Mouse (Mus musculus) lung, postnatal 14 days (tissue): ENCODE data around the gene Adgb.
A peak's percentile ranks its signal among the peaks of the same experiment; 100 is the strongest.
"Not testable (repeated sequence)": the region's sequence is repeated elsewhere in the genome, so short reads cannot be mapped to it uniquely, and the experiment has no call there.

Experiments
- DNase-seq: peaks from one replicate; pipeline ENCODE4 v3.0.0; 2021

Adgb gene

DNA sequence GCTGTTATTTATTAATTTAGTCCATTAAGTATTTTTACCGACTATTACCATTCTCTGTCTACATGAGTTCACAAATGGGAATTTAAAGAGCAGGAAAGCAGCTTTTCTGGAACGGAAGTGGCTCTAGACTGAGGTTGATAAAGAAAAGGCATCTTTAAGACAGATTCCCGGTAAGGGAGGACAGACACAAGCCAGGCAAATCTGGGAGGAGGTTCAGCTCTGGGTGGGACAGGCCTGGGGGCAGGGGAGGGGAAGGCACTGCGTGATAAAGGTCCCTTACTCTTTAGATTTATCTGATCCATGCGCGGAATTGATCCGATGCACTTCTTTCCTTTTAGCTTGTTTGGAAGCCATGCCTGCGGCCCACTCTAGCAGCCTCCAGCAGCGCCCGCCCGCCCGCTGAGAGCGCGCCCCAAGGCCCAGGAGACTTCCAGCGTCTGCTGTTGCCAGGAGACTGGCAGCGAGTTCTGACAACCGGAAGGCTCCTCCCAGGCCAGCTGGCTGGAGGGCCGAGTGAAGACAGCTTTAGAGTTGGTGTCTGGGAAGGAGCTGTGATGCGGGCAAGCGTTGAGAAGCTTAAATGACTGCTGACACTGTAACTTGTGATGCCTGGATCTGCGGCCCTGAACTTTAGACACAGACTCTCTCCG, at the start of gene Adgb:
TSS of gene Adgb (minus strand) at position 366 of the 650 bp plus-strand sequence.
- peak; percentile 69 for DNase-seq

DNA sequence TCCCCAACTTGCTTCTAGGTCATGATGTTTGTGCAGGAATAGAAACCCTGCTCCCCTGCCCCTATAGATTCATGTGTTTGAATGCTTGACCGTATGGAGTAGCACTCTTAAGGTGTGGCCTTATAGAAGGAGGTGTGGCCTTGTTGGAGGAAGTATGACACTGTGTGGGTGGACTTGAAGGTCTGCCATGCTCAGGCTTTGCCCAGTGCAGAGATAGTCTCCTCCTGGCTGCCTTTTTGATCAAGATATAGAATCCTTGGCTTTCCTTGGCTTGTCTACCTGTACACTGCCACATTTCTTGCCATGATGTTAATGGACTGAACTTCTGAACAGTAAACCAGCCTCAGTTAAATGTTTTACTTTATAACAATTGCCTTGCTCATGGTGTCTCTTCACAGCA, 8.0 kb upstream of the Adgb start:
- DNase-seq: no peak

DNA sequence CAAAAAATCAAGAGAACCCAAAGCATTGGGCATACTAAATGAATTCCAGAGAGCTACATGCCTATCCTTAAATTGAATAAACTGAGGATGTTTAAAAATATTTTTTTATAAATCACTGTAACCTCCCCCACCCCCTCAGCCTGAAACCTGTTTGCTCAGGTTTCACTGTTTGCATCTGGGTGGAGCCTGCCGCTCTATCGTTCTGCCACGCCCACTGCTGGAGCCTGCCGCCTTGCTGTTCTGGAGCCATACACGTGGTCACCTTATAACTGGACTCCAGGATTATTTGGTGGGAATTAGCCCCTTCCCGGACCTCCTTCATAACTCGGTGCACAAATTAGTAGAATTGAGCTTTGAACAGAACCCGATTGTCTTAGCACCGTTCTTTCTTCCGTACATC, 5.3 kb upstream of the Adgb start:
- DNase-seq: not testable (repeated sequence)

DNA sequence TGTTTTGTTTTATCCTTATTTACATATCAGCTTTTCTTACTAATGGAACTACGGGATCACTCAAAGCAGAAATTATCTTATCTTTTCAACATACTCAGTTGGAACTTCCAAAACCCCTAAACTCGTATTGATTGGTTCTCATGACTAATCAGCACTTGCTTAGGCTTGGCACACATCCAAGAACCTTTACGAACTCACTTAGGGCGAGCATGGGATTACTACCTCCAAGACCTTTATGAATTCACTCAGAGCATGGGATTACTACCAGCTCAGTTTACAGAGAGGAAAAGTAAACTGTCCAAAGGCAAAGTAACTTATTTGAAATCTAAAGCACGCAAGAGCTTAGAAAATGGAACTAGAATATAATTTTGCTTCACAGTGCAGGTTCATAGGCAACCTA, 4.8 kb upstream of the Adgb start:
- no peak for DNase-seq

DNA sequence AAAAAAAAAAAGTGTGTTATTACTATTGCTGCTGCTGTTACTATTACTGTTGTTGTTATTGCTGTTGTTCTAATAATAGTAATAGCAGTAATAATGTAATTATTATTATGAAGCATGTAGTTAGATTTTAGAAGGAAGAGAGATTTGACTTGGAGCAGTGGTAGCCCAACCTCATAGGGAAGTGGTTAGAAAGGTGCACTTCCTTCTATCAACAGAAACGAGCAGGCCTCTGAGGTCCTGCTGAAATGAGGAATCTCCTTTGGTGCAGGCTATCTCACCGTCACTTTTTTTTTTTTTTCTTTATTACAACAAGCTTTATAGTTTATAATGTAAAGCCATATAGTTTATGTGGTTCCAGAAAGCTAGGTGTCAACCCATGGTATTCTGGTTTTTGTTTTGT, 4.4 kb upstream of the Adgb start:
- no peak for DNase-seq

DNA sequence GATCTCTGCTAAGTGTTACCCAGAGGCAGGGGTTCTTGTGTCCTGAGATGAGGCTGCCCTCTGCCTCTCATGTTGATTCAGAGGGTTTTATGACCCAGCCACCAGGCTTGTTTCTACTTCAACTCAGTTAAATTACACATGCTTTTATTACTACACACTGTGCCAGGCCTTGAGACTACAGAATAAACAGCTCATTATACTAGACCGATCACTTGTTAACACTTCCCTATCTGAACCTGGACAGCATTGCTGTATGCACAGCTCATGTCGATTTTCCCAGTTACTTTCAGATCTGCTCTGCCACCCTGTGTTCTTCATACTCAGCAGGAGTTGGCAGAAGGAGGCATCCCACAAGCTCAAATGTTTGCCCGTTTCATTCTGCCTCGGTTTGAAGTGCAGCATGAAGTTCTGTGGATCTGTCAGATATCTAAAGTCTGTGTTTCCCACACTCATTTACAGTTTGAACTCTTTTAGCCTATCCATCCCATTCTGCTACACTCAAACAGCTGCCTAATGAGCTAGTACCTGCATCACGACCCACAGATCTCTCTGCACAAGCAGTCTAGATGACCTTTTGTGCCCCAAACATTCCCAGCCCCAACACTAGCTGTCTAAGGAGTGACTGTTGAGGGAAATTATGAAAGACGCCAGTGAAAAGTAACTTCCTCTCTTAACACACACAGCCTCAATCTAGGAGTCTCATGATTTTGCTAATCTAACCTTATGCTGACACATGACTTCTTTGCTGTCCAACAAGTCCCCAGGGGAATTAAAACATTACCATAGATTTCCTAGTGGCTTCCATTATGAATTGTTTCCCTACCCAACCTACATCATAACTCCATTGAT, 3.2 kb downstream of the Adgb start:
- no peak for DNase-seq

DNA sequence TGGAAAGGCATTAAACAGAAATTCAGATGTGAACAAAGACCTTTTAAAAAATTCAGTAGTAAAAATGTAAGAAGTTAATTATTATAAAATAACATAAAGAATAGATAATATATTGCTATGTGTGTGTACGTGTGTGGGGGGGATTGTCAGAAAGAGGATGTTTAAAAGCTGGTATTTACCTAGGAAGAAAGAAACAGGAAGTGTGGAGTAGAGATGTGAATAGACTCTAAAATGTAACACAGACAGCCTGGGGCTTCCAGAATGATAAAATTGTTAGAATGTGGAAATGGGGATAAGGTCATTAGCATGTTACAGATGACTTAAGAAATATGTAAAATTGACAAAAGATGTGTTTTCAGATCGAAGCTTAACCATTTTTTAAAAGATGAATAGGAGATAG, 12.0 kb downstream of the Adgb start:
- DNase-seq: no peak

DNA sequence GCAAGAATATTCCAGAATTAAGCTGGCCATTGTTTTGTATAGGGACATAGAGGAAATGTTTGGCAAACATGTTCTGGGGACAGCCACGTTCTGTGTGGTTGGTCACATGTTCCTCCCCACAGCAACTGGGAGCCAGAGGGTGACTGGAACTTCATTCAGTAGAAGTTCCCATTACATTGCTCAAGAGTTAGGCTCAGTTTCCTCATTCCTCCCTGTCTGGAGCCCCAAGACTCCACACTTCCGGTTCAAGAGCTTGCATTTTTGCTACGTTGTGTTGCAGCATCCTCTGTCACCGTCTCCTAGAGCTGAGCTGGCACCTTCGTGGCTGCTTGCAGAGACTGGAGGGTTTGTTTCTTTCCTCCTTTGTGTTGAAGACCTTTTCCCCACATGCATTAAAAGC, 15.1 kb downstream of the Adgb start:
- DNase-seq: no peak

DNA sequence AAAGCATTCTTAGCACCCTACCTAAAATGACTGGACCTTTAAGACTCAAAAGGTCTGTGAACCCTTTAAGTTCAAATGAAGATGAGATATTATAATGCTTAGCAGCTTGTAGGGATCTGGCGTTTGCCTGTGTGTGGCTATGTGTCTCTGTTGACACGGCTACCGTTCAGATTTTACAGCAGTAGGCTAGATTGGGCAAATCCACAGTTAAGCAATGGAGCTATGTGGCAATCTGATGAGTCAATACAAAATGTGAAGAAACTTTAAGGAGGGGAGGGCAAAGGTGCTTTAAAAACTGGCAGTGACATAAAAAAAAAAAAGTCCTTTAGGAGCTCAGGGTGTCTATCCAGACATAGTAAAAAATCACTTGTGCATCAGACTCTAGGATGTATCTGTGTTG, 23.1 kb downstream of the Adgb start:
- DNase-seq: peak; percentile 19

DNA sequence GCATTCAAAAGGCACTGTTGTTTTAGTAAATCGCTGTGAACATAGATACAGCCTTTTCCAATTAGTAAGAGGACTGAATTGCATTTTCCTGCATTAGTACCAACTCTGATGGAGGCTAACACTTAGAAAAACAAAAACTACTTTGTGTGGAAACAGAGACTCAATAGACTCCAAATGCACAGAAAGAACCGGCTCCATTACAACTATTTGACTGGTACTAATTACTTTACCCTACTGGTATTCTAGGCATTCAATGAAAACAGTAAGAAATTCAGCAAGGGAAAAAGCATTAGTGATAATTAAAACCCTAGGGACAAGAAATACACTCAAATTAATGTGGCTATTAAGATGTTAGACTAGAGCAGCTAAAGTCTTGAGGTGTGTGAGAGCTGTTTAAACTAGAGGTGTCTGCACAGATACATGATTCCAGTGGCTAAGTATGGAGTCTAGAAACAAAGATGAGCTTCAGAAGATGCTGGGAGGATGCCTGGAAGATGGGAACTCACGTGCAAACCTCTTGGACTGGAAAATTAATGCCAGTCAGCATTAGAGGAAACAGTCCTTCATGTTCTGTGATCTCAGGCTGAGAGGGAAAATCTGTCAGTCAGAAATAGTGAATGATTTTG, 27.2 kb downstream of the Adgb start:
- no peak for DNase-seq

DNA sequence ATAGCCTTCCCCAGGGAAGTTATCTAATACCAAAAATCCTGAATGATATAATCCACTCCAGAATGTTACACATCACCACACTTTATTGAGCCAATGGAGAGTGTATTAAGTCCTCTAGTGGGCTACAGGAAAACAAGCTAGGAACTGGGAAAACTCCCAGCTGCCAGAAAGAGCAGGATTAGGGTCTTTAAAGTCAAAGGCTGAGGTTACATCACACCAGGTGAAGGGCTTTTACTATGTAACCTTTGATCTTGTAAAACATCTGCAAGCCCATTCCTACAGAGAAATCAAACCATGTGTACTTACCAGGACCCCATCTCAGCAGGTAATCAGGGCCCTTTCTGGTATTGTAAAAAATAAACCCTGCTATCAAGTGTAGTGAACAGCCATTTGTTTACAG, 28.6 kb downstream of the Adgb start:
- no peak for DNase-seq

DNA sequence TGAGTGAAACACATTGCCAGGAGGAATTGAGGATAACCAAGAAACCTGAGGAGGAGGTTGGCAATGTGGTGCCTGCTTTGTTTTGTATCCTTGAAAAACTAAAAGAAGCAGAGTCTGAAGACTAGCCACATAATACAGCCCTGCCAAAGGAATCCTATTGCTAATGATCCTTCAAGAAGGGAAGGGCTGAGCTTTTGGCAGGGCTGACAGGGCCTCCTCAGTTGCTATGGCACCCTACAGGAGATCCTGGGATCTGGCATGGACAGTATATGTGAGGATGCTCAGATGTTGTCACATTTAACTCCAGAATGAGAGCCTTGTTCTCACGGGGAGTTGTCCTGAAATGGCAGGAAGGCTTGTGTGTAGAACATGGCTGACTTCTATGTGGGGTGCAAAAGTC, 37.1 kb downstream of the Adgb start:
- DNase-seq: no peak

DNA sequence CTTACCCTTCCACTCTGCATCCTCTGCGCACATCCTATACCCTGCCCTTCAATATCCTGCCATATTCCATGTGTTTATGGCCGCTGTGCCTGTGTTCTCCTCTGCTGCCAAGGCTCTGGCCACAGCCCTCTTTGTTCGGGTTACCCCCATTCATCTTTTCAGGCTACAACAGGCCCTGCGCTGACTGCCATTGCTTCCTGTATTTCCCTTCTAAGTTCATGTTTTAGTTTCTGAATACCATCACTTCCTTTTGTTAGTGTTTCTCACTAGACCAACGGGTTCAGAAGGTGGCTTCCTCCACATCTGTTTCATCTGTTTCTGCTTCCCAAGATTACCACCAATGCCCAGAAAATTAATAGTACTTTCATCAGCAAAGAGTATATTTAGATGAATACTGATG, 42.5 kb downstream of the Adgb start:
- DNase-seq: no peak

DNA sequence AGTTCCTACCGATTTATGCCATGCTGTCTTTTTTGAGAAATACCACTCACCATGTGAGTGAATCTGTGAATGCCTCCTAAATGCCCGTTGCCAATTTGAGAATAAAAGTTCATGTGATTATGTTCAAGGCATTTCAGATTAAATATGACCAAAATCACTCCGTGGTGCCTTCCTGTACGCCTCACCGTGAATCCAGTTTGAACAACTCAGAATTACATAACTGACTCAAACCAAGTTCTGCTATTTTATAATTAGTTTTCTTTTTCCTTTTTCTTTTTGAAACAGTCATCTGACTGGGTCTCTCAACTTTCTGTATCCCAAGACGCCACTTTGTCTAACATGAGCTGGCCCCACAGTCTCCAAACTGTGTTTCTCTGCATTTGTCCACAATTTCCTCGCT, 43.1 kb downstream of the Adgb start:
- DNase-seq: no peak

DNA sequence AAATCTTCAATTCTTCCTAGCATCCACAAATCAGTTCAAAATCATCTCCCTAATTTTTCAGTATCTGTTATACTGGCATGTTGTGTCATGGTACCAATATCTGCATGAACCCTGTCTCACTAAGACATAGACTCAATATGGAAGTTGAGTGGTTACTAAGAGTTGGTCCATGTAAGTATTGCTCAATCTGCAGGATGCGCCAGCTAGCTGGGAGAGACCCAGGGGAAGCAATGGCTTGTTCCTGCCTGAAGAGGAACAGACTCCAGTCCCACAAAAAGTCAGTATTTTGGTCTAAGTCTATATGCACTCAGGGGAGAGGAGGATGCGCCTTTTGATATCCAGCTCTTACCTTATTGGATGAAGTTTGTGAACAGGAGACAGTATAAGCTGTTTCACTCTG, 47.7 kb downstream of the Adgb start:
- DNase-seq: no peak

DNA sequence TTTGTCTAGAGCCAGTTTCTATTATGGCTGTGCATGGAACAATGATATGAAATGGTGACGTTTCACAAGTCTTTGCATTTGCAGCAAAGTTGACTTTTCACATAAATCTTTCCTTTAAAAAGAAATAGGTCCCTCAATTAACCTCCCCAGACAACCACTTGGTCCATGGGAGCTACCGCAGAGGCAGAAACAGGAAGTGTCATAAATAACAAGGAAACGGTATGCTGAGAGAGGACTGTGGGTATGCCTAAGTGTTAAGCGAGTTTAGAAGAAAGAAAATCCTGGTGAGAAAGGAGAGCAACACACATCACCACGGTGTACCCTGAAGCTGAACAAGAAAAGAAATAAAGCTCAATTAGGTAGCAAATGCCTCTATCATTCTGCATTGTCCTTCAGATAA, 61.1 kb downstream of the Adgb start:
- DNase-seq: no peak

DNA sequence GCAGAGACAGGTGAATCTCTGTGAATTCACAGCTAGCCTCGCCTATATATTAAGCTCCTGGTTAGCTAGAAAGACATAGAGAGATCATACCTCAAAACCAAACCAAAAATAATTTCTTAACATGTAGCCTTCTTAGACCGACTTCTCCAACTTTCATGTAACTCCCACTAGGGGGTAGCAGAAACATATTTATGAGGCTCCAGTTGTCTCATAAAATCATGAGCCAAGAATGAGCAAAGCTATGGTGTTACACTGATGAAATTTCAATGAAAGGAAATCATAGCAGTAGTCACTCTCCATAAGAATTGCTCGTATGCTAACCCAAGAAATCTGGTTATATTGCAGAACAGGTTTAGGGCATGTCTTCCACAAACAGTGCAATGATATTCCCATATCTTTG, 64.0 kb downstream of the Adgb start:
- DNase-seq: no peak

DNA sequence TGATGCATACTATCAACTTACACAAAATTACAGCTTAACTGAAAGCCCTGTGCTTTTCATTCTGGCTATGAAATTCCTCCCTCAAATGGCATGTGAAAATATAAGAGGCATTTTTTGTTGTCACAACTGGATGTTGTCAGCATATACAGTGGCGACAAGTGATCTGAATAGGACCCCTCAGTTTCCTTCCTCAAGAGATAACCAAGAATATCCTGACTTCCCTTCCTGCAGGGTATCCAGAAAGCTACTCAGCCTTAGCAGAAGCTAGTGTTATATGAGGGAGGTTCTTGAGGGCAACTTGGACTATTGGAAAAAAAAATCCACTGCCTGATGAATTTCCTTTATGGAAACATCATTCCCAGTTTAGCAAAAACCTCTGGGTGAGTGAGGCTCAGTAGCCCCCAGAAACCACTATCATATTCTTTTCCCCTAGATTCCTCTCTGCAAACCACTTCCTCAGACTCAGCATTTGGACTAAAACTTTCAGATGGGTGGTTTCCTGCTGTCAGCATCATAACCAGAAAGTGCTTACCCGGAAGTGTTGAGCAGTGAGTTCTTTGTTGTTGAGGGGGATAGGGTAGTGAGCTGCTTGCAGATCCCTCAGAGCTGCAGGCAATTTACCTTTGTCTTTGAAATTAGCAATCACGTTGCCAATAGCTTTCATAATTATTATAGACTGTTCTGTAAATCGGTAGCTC, 76.2 kb downstream of the Adgb start:
- DNase-seq: no peak

DNA sequence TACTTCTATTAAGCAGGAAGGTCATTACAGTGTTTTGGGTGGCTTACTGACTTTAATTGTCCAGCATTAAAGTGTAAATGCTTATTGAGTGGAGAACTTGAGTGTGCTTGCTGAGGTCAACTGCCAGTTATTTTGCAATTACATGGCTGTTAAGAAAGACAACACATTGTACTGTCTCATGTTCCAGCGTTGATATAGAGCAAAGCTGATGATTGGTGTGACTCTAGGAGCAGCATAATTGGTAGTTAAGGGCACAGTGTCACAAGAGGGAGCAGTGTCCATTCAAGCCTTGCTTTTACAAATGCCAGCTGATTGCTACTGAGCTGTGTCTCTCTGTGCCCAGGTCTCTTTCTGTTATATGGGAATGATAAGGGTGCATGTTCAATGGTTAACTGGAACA, 97.5 kb downstream of the Adgb start:
- DNase-seq: no peak

DNA sequence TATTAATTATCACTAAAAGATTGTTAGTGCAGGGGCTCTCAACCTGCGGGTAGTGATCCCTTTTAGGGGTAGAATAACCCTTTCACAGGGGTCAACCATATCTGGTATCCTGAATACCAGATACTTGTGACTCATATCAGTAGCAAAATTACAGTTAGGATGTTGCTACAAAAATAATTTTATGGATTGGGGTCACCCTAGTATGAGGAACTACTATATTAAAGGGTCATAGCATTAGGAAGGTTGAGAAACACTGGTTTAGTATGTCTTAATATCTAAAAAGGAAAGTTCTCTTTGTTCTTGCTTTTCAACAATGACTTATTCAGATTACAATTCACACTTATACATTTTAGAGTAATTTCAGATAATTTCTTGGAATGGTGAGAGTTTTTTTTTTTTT, 108.1 kb downstream of the Adgb start:
- DNase-seq: no peak

DNA sequence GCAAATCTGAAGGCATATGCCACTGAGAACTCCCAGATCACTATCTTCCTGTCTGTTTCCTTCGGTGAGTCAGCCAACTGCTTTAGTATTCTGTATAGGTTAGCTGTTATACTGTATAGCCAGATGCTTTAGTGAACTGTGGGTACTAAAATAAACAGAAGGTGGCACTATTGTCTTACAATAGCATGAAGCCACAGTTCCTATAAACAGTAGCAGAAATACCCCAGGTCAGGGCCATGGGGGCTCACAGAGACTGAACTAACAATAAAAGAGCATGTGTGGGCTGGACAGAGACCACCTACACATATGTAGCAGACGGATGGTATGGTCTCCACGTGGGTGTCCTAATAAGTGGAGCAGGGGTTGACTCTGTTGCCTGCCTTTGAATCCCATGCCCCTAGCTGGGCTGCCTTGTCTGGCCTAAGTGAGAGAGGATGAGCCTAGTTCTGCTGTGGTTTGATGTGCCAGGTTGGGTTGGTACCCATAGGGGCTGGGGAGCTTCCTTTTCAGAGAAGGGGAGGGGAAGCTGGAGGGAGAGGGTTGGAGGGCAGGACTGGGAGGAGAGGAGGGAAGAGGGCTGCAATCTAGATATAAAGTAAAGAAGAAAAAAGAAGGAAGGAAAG, 116.4 kb downstream of the Adgb start:
- no peak for DNase-seq

DNA sequence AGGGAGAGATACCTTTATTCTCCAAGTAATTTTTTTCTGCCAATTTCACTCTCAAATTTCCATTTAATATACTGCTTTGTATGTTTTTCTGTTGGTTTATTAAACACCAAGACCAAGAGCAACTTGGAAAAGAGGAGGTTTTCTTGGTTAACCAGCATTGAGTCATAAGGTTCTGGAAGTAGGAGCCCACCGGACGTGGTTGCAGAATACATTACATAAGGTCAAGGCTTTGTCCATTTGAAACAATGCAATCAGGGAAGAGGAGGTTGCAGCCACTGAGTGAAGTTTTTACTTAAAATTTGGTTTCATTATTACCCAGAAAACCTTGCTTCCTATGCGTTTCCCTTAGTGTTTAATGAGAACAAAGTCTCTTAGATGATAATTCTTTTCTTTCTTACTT, 119.9 kb downstream of the Adgb start:
- DNase-seq: no peak

DNA sequence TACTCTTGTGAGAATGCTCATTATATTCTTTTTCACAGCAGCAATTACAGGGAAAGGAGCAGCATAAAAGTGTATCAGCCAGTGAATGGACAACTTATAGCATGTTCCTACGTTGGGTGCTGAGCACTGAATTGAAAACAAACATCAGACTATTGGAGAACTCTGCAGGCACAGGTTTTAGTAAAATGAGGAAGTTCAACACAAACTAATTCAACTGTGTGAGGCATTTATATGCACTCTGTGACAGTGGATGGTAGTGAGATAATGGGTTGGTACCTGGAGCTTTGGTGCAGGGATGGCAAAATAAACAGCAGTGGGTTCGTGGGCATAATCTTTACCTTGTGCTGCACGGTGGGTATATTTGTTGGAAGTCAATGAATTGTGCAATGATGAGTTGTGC, 121.6 kb downstream of the Adgb start:
- no peak for DNase-seq
